Mouse (Mus musculus) CH12.LX (cell line): Measurements from ENCODE around the gene Spata33.
"Not testable (repeated sequence)": the region's sequence is repeated elsewhere in the genome, so short reads cannot be mapped to it uniquely, and the experiment has no call there.

Experiments
- HCFC1 ChIP-seq: IDR thresholded peaks from 2 replicates; pipeline ENCODE4 v1.6.1; 2012; ENCODE audit warnings: low read depth, mild to moderate bottlenecking, inconsistent platforms, low read length, improper control_type of control experiment
- ZNF384 ChIP-seq: IDR thresholded peaks from 2 replicates; pipeline ENCODE4 v1.6.1; 2012; ENCODE audit warnings: low read depth, low read length, improper control_type of control experiment, inconsistent platforms

- TF ChIP-seq HCFC1, ZNF384: not testable (repeated sequence)
These were observed 45.0 kb downstream of the Spata33 start for GRCm38 (mm10) chr8:123257593-123257992.
